Mouse (Mus musculus): ENCODE results near the gene Mrps12. TPM values are rescaled to one million over a fixed set of nuclear protein-coding genes. Genes with fewer than 3 reads are reported as not detected.
A peak's percentile ranks its signal among the peaks of the same experiment; 100 is the strongest.

Gene Mrps12
- total RNA-seq (2021): 10 to 100 TPM; 53.0 to 54.4 TPM

DNA sequence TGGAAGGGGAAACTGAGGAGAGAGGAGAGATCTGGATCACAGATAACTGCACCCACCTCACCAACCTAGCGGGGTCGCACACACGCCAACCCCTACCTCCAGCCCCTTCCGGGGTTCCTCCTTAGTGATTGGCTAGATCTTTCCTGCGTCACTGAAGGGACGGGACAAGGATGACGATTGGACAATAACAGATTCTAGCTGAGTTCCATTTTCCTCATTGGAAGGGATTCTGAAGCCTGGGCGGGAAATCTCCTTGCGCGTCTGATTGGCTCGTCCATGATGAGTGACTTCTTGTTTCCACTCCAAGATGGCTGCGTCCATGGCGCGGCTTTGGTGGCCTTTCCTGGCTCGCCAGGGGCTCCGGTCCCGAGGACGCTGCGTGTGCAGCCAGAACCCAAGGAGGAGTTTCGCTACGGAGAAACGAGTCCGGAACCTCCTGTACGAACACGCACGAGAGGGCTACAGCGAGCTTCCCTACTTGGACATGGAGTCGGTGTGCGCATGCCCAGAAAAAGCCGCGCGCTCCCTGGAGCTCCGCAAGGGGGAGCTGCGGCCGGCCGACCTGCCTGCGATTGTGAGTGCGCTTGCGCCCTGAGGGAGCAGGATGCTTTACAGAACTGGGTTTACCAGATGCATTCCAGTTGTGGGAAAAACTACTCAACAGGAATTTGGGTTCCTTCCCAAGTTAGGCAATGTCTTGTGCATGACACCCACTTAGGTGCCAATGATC is at the start of gene Mrps12, which contains the start of gene Sars2:
Gene Mrps12 (minus strand): TSS at position 112 of the 730 bp plus-strand sequence.
Gene Sars2 (plus strand): TSS at position 284 of the 730 bp plus-strand sequence.
- peak; percentile 97 for DNase-seq
- intact Hi-C loops (cut with DNase I): no loop called here

DNA sequence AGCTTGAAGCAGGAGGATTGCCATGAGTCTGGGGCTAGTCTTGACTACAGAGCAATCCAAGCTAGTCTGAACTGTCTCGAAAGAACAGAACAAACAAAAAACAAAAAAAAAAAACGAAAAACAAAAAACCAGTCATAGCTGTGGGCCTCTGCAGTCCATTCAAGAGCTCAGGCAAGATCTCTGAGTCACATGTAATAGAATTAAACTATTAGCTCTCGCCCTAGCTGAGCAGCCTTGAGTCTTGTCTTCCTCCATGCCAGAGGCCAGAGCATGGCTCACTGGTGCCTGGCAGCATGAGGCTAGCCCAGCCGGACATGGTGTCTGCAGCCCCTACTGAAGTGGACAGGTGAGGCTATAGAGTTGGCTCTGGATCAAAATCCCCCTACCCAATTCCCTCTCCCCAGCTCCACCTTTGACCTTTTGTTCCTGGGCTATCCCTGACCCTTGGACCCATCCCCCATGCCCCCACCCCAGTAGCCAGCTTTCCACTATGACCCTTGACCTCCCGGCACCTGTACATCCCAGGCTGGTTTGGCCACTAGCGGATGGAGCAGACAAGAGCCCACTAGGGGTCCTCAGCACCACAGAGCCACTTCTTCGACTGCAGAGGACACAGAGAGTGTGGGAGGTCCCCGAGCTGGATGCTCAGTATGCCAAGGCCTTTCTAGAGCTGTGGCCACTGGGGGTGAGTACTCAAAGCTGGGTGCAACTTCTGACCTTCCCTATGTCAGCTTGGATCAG is 48.6 kb upstream of the Mrps12 start:
- intact Hi-C loops (cut with DNase I): loop anchor here (5.0 kb wide), 1 partner anchor 182 kb away; no protein-coding TSS in a partner anchor
- no peak for DNase-seq

- DNase-seq: no peak
- intact Hi-C loops (cut with DNase I): no loop called here
Observed at GRCm38 (mm10) chr7:28789235-28789634, 47.6 kb upstream of the Mrps12 start.

GRCm38 (mm10) chr7:28788307-28789195 is 46.9 kb upstream of the Mrps12 start, which contains the start of gene Rinl:
TSS of gene Rinl (plus strand) at chr7:28788969.
- intact Hi-C loops (cut with DNase I): no loop called here
- DNase-seq: no peak

DNA sequence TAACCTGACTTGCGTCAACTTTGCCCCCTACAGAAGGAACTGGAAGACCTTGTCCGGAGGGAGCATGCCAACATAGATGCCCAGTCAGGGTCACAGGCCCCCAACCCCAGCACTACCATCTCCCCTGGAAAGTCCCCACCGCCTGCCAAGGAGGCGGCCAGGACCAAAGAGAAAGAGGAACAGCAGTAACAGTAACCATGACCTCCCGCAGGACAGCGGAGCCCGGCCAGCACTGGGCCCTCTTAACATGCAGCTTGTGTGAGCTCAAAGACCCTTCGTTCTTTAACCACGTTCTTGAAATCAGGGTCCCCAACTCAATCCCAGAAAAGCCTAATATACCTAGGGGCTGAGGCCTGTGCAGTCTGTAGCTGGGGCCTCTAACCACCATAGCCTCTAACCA is 46.3 kb upstream of the Mrps12 start:
- intact Hi-C loops (cut with DNase I): no loop called here

DNA sequence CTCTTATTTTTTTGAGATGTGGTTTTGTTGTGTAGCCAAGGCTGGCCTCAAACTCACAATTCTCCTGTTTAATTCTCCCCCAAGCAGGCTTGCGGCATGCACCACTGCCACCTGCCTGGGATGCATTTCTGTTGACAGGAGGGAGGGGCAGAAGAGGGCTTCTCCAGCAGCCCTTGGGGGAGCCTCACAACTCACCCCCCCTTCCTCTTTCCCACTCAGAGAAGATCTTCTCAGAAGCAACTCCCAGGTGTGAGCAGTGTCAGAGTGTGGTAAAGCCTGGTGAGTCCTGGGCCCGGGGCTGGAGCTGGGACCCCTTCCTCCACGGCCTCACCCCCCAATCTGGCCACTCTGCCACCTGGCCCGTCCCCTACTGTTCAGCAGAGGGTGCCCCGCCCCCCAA is 43.5 kb upstream of the Mrps12 start:
- no peak for DNase-seq
- intact Hi-C loops (cut with DNase I): no loop called here

More for the DNA sequence above, 46.3 kb upstream of the Mrps12 start:
- no peak for DNase-seq

DNA sequence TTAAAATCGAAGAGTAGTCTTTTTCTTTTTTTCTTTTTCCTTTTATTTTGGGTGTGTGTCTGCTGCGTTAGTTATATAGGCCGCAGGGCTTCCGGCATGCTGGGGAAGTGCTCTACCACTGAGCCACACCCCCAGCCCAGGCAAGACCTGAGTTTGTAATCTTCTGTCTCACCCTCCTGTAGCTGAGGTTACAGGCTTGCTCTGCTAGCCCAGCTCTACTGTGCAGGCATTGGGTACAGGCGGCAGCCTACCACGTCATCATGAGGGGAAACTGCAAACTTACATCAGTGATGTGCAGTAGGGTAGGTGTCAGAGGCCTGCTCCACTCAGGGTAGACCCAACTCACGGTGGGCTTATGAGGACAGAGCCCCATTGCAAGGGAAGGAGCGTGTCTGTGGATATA is 39.6 kb upstream of the Mrps12 start:
- intact Hi-C loops (cut with DNase I): loop anchor here (2.0 to 5.0 kb wide), 2 partner anchors 86 to 256 kb away; no protein-coding TSS in a partner anchor
- DNase-seq: peak in 1 of 2 experiments; percentile 27

DNA sequence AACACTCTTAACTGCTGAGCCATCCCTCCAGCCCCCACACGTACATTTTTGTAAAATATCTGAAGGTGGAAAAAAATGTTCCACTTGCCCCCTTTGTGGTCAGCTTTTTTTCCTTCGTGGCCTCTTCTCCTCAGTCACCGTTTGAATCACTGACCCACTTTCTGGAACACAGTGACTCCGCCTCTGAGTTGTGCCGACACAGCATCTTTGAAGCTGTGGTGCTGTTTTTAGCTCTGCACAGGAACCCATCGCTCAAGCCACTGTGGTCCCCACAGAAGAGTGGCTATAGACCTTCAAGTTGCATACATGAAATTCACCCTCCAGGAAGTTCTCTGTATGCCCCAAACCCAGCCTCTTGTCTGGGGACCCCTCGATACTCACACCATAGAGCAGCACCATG is 39.2 kb upstream of the Mrps12 start:
- intact Hi-C loops (cut with DNase I): loop anchor here (2.0 to 5.0 kb wide), 2 partner anchors 86 to 256 kb away; no protein-coding TSS in a partner anchor
- peak in 1 of 2 experiments; percentile 29 for DNase-seq

DNA sequence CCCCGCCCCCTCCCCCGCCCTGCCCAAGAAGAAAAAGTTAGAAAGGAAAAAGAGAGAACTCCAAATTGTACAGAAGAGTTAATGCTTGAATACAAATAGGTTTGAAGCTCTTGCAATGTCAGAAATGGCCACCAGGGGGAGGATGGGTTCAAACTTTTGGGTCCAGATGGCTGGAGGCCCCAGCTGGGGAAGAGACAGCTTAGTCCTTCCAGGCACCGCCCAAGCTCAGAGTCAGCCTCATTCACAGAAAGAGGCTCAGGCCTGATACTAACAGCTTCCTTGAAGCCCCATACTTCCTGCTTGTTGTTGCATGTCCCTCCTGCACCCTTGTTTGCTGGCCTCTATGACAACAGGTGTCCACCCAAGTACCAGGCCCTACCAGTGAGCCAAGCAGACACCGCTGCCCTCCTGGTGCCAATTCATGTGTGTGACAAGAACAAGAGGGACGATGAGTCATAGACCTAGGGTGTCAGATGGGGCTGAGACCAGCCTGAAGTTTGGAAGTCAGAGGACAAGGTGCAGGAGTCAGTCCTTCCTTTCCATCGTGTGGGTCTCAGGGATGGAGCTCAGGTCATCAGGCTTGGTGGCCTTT is 38.5 kb upstream of the Mrps12 start:
- intact Hi-C loops (cut with DNase I): loop anchor here (2.0 to 5.0 kb wide), 2 partner anchors 87 to 257 kb away; no protein-coding TSS in a partner anchor
- peak; percentile 93 to 96 for DNase-seq

- intact Hi-C loops (cut with DNase I): no loop called here
- peak in 1 of 2 experiments; percentile 31 for DNase-seq
Observed at GRCm38 (mm10) chr7:28778825-28779224, 37.2 kb upstream of the Mrps12 start.

- intact Hi-C loops (cut with DNase I): no loop called here
- DNase-seq: no peak
Observed at GRCm38 (mm10) chr7:28775129-28775528, 33.5 kb upstream of the Mrps12 start.

- no peak for DNase-seq
- intact Hi-C loops (cut with DNase I): no loop called here
Observed at GRCm38 (mm10) chr7:28774164-28774563, 32.5 kb upstream of the Mrps12 start.

- intact Hi-C loops (cut with DNase I): no loop called here
- no peak for DNase-seq
Observed at GRCm38 (mm10) chr7:28773163-28773562, 31.5 kb upstream of the Mrps12 start.

GRCm38 (mm10) chr7:28771867-28772266 is 30.2 kb upstream of the Mrps12 start:
- intact Hi-C loops (cut with DNase I): loop anchor here (1.0 kb wide), 1 partner anchor 205 kb away; no protein-coding TSS in a partner anchor
- DNase-seq: peak in 1 of 2 experiments; percentile 38

DNA sequence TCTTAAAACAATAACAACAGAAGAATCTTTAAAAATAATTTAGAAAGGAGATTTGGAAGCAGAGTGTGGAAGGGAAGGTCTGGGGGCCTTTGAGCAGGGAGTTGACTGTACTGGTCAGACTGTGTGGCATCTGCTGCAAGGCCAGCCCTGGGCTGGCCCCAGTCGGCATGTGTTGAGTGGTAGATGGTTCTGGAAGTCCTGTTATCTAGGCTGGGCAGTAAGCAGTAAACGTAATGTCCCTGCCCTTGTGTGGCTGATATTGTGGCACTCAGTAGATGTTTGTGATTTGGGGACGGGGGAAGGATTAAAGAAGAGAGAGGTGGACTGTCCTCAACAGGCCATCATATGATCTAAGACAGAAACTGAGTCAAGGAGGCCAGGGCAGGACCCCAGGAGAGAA is 28.7 kb upstream of the Mrps12 start:
- DNase-seq: no peak
- intact Hi-C loops (cut with DNase I): no loop called here

GRCm38 (mm10) chr7:28769414-28769958 is 27.9 kb upstream of the Mrps12 start:
- no peak for DNase-seq
- intact Hi-C loops (cut with DNase I): no loop called here

- intact Hi-C loops (cut with DNase I): no loop called here
- no peak for DNase-seq
Observed at GRCm38 (mm10) chr7:28767462-28767965, 25.9 kb upstream of the Mrps12 start, which contains the start of gene Nfkbib. TSS of gene Nfkbib (minus strand) at chr7:28767512.

GRCm38 (mm10) chr7:28766910-28767309 is 25.3 kb upstream of the Mrps12 start:
- DNase-seq: no peak
- intact Hi-C loops (cut with DNase I): no loop called here

- peak; percentile 98 to 99 for DNase-seq
- intact Hi-C loops (cut with DNase I): no loop called here
Observed at GRCm38 (mm10) chr7:28766173-28766879, 24.7 kb upstream of the Mrps12 start, which contains the start of gene Sirt2. TSS of gene Sirt2 (plus strand) at chr7:28766735.

Data from heart, postnatal 10 days (tissue).